Mouse (Mus musculus): Measurements from ENCODE around the gene Kat14. TPM values are rescaled to one million over a fixed set of nuclear protein-coding genes. Genes with fewer than 3 reads are reported as not detected.

The Kat14 gene
- total RNA-seq (2023): 10 to 100 TPM; 31.7 to 39.6 TPM

GRCm38 (mm10) chr2:144368400-144369019 lies at the start of gene Kat14, which contains the start of gene Pet117:
Gene Kat14, plus strand, starts transcription at chr2:144368983.
Gene Pet117, plus strand, starts transcription at chr2:144368996.

GRCm38 (mm10) chr2:144331401-144332302 lies 37.1 kb upstream of the Kat14 start, which contains the start of gene Ovol2:
Gene Ovol2, minus strand, starts transcription at chr2:144332146.

Other genes starting within 250 kb of the Kat14 start
- gene Mgme1, start 98.3 kb upstream of the Kat14 start, total RNA-seq (2023): 1 to 10 TPM; 4.7 to 5.1 TPM
- 100 to 1,000 TPM; 283 to 309 TPM for gene Snx5, start 98.1 kb upstream of the Kat14 start, total RNA-seq (2023)
- gene Ovol2, start 36.8 kb upstream of the Kat14 start, total RNA-seq (2023): not detected
- gene Pet117, start within 50 bp of the Kat14 start, total RNA-seq (2023): 10 to 100 TPM in 1 of 2 experiments, 1 to 10 TPM in 1; 3.9 to 12.6 TPM
- gene Dzank1, start 158.4 kb downstream of the Kat14 start, total RNA-seq (2023): 1 to 10 TPM in 1 of 2 experiments, under 1 TPM in 1; 0.95 to 1.2 TPM
- 10 to 100 TPM; 38.0 to 39.1 TPM for gene Polr3f, start 158.7 kb downstream of the Kat14 start, total RNA-seq (2023)
- 1 to 10 TPM; 4.5 to 4.8 TPM for gene Rbbp9, start 181.9 kb downstream of the Kat14 start, total RNA-seq (2023)
- 10 to 100 TPM; 62.4 to 65.3 TPM for gene Sec23b, start 187.2 kb downstream of the Kat14 start, total RNA-seq (2023)
- gene Smim26, start 225.1 kb downstream of the Kat14 start, total RNA-seq (2023): 10 to 100 TPM; 25.4 to 27.2 TPM
- 10 to 100 TPM; 24.4 to 29.2 TPM for gene Dtd1, start 230.9 kb downstream of the Kat14 start, total RNA-seq (2023)

Measured in T-cell, adult 66 days (primary cell).